Mouse (Mus musculus) CD8-positive naive resting alpha-beta T cell, adult 57 days (primary cell): ENCODE measurements around the gene Tbc1d30. TPM values are rescaled to one million over a fixed set of nuclear protein-coding genes. Genes with fewer than 3 reads are reported as not detected.

Experiments
- total RNA-seq: library from RNA; stranded (reverse); gene quantifications from one replicate; pipeline ENCODE4 v1.2.4, GENCODE M21; 2023

Tbc1d30 gene
- total RNA-seq, result 14.4 TPM

DNA sequence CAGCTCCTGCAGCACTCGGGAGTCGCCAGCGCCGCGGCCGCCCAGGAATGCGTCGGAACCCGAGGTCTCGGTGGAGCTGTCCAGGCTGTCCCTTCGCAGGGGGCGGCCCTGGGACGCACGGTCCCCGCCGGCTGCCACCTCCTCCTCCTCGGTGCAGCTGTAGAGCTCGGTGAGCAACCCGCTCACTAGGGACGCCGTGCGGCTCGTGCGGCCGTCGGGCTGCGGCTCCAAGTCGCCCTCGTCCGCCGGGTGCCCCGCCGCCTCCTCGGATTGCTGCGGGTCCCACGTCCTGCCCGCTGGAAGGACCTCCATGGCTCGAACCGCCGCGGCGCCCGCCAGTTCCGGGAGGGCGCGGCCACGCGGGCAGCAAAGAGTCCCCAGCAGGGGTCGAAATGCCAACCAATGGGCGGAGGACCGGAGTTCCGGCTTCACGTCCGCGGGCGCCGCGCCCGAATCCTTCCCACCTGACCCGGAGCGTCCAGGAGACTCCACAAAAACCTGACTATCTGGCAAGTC lies at the start of gene Tbc1d30:
TSS of gene Tbc1d30 (minus strand) at position 213 of the 516 bp plus-strand sequence.

DNA sequence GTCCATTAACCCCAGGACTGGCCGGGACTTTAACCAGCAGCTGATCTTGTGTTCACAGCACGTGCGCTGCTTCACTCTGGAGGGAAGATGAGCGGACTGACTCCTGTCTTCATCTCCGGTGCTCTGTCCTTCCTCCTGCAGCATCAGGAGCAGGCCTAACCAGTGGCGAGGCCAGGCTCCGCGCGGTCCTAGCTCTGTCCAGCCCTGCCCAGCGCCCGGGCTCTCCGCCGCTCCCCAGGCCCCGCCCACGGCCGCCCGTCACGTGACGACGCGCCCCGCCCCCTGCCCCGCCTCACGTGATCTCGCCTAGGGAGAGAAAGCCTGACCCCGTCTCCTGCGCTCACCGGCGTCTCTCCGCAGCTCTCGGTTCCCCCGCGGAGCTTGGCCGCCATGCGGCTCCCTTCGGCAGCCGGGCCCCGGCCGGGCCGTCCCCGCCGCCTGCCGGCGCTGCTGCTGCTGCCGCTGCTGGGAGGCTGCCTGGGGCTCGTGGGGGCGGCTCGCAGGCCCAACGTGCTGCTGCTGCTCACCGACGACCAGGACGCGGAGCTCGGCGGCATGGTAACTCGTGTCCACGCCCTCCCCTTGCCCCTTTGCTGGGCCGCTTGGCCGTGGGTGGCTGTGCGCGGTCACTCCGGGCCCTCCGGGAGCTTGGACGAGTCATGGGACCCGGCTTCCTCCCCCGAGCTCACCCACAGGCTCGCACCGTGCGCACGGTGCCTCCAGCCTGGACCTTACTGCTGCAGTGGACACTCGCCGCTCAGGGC lies 13.9 kb upstream of the Tbc1d30 start, which contains the start of gene Gns:
TSS of gene Gns (plus strand) at position 290 of the 764 bp plus-strand sequence.

Other genes with a start within 250 kb of the Tbc1d30 start
- gene Gns, start 13.8 kb upstream of the Tbc1d30 start, total RNA-seq, result 48.8 TPM
- gene Rassf3, start 125.1 kb upstream of the Tbc1d30 start, total RNA-seq, result 46.9 TPM
- gene Tbk1, start 235.5 kb upstream of the Tbc1d30 start, total RNA-seq, result 73.3 TPM